Mouse (Mus musculus) heart, embryonic 12.5 days (tissue): ENCODE data around the gene Olfr453. TPM values are rescaled to one million over a fixed set of nuclear protein-coding genes. Genes with fewer than 3 reads are reported as not detected.
A peak's percentile ranks its signal among the peaks of the same experiment; 100 is the strongest.

Experiments
- ATAC-seq: fragments of 200-750 bp; cut with Nextera tagmentation; 2 replicates; pipeline ENCODE4 v1.8.0; 2017; ENCODE audit warnings: moderate TSS enrichment, moderate library complexity; ENCODE audit not compliant: insufficient number of reproducible peaks, low FRiP score
- H3K27ac ChIP-seq: fragments of 300-500 bp; sonication (generic); 2 replicates; pipeline ENCODE4 v1.5.1; 2016; ENCODE audit warnings: mild to moderate bottlenecking, moderate library complexity; ENCODE audit not compliant: poor library complexity, severe bottlenecking
- H3K27me3 ChIP-seq: fragments of 300-500 bp; sonication (generic); replicated peaks from 2 replicates; pipeline ENCODE4 v1.6.1; 2016; ENCODE audit warnings: mild to moderate bottlenecking, moderate library complexity
- H3K36me3 ChIP-seq: fragments of 300-500 bp; sonication (generic); 2 replicates; pipeline ENCODE4 v1.6.1; 2016; ENCODE audit warnings: mild to moderate bottlenecking, moderate library complexity
- H3K4me1 ChIP-seq: fragments of 300-500 bp; sonication (generic); replicated peaks from 2 replicates; pipeline ENCODE4 v1.6.1; 2016; ENCODE audit warnings: mild to moderate bottlenecking
- H3K4me2 ChIP-seq: fragments of 300-500 bp; sonication (generic); 2 replicates; pipeline ENCODE4 v1.6.1; 2016; ENCODE audit warnings: mild to moderate bottlenecking, moderate library complexity
- H3K4me3 ChIP-seq: fragments of 300-500 bp; sonication (generic); 2 replicates; pipeline ENCODE4 v1.5.1; 2016; ENCODE audit warnings: mild to moderate bottlenecking
- H3K9ac ChIP-seq: fragments of 300-500 bp; sonication (generic); 2 replicates; pipeline ENCODE4 v1.6.1; 2016; ENCODE audit warnings: mild to moderate bottlenecking, moderate library complexity
- H3K9me3 ChIP-seq: fragments of 300-500 bp; sonication (generic); replicated peaks from 2 replicates; pipeline ENCODE4 v1.6.1; 2016; ENCODE audit warnings: mild to moderate bottlenecking, moderate library complexity
- WGBS: fragments of 180-500 bp; shearing (Covaris S2); methylation state at CpG from one replicate; pipeline ENCODE4 v1.1.7; 2016; 5-methylcytosine and 5-hydroxymethylcytosine counted together
- polyA plus RNA-seq: library from polyadenylated mRNA; unstranded; fragments of >200 nt; fragmentation: Nextera tagmentation; extraction: Ambion mirVana; gene quantifications from 2 replicates; pipeline ENCODE4 v1.2.1, GENCODE M21; 2016

The Olfr453 gene
- polyA plus RNA-seq = not detected in 2 replicates

DNA sequence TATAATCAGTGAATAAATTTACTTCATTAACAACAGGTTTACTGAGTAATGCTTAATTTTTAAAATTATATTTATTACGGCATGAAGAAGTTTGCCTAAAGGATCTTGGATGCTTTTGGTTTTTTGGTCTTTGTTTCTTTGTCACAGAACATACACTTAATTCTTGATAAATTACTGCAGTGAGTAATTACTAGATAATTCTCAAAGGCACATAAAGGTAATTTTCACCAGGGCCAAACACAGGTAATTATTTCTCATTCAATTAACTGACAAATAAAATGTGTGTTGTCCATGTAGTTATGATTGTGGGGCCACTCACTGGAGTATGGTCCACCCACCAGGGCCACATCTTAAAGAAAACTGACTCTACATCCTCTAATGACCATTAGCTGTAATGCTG, at the start of gene Olfr453:
TSS of gene Olfr453 (plus strand) at position 301 of the 400 bp plus-strand sequence.
- Histone ChIP-seq H3K27me3 (no peaks in the 10 kb centered on the region), H3K4me1 (no peaks in the 10 kb centered on the region), H3K9me3 (no peaks in the 10 kb centered on the region), H3K4me2 (no peak within 1 kb of the TSS), H3K36me3 (no peaks in the 10 kb centered on the region), H3K27ac (no peak within 1 kb of the TSS), H3K9ac (no peak within 1 kb of the TSS), H3K4me3 (no peak within 1 kb of the TSS)
- ATAC-seq = no peak
- 88% methylated on average over 1 of the region's 1 CpGs for WGBS

DNA sequence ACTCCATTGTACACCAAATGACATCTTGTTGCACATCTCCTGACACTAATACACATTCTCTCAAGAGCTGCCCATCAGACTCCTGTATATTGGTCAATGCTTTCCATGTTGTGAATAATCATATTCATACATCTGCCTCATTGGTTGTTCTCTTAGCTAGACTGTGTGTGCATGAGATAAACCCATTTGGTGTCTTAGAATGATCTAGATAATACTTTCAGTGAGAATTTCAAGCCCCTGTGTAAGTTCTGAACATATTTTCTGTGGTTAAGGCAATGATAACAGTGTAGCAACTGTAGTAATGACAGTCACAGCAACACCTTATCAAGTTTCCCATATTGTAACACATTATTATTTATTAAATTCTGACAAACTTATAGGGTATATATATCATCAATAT, 49.4 kb upstream of the Olfr453 start:
- peaks cover 27% of the 10 kb centered on the region for H3K36me3 ChIP-seq
- H3K9me3 ChIP-seq = no peaks in the 10 kb centered on the region
- H3K9ac ChIP-seq = no peak overlapping the region
- H3K27ac ChIP-seq = no peak overlapping the region
- peaks cover 7% of the 10 kb centered on the region; the same call in 1 of the 2 replicates for H3K4me1 ChIP-seq
- no peak overlapping the region for H3K4me3 ChIP-seq
- H3K27me3 ChIP-seq = no peaks in the 10 kb centered on the region
- H3K4me2 ChIP-seq = no peak overlapping the region
- no peak for ATAC-seq

DNA sequence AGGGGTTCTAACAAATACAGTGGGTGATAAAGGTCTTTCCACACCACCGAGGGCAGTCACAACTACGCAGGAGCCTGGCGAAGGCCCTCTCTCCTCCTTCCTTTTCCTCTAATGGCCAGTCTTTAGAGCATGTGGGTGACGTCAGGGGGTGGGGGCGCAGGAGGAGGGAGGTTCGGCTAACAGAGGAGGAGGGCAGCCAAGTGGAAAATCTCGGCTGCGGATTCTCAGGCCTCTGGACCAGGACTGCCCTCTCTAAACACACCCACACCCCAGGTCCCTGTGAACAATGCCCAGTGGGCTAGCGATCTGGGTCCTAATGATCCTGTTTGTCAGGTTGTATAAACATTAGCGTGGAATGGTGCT, 47.0 kb upstream of the Olfr453 start:
- 0% methylated on average over 10 of the region's 10 CpGs for WGBS
- peak overlapping the region; percentile 92 for H3K9ac ChIP-seq
- peak overlapping the region; percentile 85 for H3K4me3 ChIP-seq
- H3K4me1 ChIP-seq = peaks cover 7% of the 10 kb centered on the region; the same call in 1 of the 2 replicates
- peaks cover 12% of the 10 kb centered on the region for H3K36me3 ChIP-seq
- ATAC-seq = peak; percentile 90
- H3K27me3 ChIP-seq = no peaks in the 10 kb centered on the region
- peak overlapping the region; percentile 95 for H3K27ac ChIP-seq
- H3K4me2 ChIP-seq = peak overlapping the region; percentile 80
- H3K9me3 ChIP-seq = no peaks in the 10 kb centered on the region

DNA sequence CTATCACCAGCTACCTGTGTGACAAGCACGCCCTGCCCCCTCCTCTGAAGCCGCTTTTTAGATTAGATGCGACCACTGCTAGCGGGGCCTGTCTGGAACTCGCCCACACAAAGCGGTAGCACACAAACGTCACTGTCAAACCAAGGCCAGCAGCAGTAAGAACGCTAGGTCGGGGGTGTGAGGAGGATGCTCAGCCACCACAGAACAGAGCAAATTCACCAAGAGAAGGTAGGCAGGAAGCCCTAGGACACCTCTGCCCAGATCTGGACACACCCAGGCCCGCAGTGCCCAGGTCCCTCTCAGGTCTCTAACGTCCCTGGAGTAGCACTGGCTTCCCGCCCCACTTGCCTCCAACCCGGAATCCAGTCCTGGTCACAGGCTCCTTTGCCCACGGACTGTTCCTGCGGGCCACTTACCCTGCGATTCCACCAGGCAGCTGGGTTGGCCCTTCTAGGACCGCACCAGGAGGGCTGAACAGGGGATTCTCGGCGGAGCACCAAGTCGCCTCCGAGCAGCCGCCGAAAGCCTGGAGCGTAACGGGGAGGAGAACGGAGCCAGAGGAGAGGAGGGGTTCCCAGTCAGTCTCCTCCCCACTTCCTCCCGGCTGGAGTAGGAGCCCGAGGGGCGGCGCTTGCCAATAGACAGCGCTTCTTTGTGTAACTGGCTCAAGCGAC, 46.5 kb upstream of the Olfr453 start:
- H3K9ac ChIP-seq = peak overlapping the region; percentile 92
- peaks cover 7% of the 10 kb centered on the region; the same call in 1 of the 2 replicates for H3K4me1 ChIP-seq
- no peaks in the 10 kb centered on the region for H3K27me3 ChIP-seq
- peak; percentile 90 for ATAC-seq
- H3K4me2 ChIP-seq = peak overlapping the region; percentile 80
- H3K4me3 ChIP-seq = peak overlapping the region; percentile 85
- no peaks in the 10 kb centered on the region for H3K9me3 ChIP-seq
- peak overlapping the region; percentile 95 for H3K27ac ChIP-seq
- H3K36me3 ChIP-seq = peaks cover 11% of the 10 kb centered on the region
- under 1% methylated on average over 32 of the region's 32 CpGs for WGBS

DNA sequence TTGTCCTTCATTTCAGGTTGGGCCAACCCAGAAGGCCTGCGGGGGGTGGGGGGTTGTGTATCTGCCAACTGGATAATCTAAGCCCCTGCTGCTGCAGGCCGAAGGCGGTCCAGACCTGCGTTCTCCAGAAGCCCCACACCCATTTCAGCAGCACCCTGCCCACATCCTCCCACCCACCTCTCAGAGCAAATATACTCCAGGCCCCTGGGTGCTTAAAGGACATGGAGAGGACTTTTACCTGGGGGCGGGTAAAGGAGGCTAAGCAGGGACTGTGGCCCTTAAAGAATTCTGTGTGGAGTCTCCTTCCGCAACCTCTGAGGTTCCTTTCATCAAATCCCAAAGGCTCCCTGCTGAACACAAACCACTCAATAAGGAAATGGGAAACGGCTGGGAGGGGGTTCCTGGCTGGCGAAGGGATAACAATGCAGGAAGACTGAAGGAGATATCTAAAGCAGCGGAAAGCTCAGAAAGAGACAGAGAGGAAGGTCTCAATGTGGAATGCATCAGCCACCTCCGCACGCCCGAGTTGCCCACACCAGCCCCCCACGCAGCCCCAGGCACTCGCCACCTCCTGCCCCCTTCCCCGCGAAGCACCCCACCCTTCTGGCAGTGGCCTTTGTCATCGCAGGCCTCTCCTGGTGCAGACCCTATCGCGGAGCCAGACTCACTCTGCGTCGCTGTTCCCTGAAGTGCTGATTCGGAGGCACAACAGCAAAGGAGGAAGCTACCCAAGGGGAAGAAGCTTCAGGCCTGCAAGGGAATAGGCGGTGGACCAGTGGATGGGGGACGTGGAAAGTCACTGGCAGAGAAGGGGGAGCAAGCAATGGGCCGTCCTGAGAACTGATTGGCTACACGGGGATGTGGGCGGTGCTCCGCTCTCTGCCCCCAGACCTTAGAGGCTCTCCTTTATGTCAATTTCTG, 29.6 kb upstream of the Olfr453 start, which contains the start of gene Tcaf1:
TSS of gene Tcaf1 (minus strand) at position 798 of the 921 bp plus-strand sequence.
- Histone ChIP-seq H3K27me3 (no peaks in the 10 kb centered on the region), H3K36me3 (no peaks in the 10 kb centered on the region), H3K4me2 (peak within 1 kb of the TSS; percentile 79), H3K4me1 (peaks cover 10% of the 10 kb centered on the region; the same call in 1 of the 2 replicates), H3K9me3 (no peaks in the 10 kb centered on the region), H3K27ac (peak within 1 kb of the TSS; percentile 89), H3K9ac (peak within 1 kb of the TSS; percentile 87), H3K4me3 (peak within 1 kb of the TSS; percentile 83)
- ATAC-seq = peak; percentile 95
- 1% methylated on average over 28 of the region's 28 CpGs for WGBS

DNA sequence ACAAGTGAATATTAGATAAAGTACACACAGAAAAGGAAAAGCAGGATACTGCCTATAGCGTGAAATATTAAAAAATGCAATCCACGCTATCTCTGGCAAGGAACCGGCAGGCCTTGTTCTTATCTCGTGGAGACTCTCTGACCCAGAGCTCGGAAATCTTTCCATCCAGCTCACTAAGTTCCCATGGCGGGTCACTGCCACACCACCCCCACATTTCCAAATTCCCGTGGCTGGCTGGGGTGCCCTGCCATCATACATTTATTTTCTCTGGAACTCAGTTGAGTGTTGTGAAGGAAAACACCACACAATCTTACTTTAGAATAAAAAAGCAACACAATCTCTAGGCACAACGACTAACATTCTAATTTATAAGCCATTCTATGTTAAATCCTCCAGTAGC, 24.5 kb upstream of the Olfr453 start:
- H3K9me3 ChIP-seq = no peaks in the 10 kb centered on the region
- no peaks in the 10 kb centered on the region for H3K36me3 ChIP-seq
- no peak for ATAC-seq
- H3K4me2 ChIP-seq = no peak overlapping the region
- no peaks in the 10 kb centered on the region for H3K27me3 ChIP-seq
- H3K4me1 ChIP-seq = peaks cover 9% of the 10 kb centered on the region; the same call in 1 of the 2 replicates
- no peak overlapping the region for H3K27ac ChIP-seq
- H3K4me3 ChIP-seq = no peak overlapping the region
- no peak overlapping the region for H3K9ac ChIP-seq
- WGBS = 24% methylated on average over 8 of the region's 8 CpGs

GRCm38 (mm10) chr6:42717973-42718372, 21.2 kb upstream of the Olfr453 start:
- Histone ChIP-seq H3K4me3 (no peak overlapping the region), H3K27me3 (no peaks in the 10 kb centered on the region), H3K27ac (no peak overlapping the region), H3K4me1 (peaks cover 9% of the 10 kb centered on the region; the same call in 1 of the 2 replicates), H3K9me3 (no peaks in the 10 kb centered on the region), H3K36me3 (no peaks in the 10 kb centered on the region), H3K4me2 (no peak overlapping the region), H3K9ac (no peak overlapping the region)
- no peak for ATAC-seq

GRCm38 (mm10) chr6:42742303-42742702, 3.1 kb downstream of the Olfr453 start:
- no peak overlapping the region for H3K4me3 ChIP-seq
- no peaks in the 10 kb centered on the region for H3K9me3 ChIP-seq
- H3K9ac ChIP-seq = no peak overlapping the region
- WGBS = 71% methylated on average over 5 of the region's 5 CpGs
- no peaks in the 10 kb centered on the region for H3K36me3 ChIP-seq
- ATAC-seq = no peak
- H3K4me2 ChIP-seq = no peak overlapping the region
- no peaks in the 10 kb centered on the region for H3K4me1 ChIP-seq
- no peak overlapping the region for H3K27ac ChIP-seq
- H3K27me3 ChIP-seq = no peaks in the 10 kb centered on the region

DNA sequence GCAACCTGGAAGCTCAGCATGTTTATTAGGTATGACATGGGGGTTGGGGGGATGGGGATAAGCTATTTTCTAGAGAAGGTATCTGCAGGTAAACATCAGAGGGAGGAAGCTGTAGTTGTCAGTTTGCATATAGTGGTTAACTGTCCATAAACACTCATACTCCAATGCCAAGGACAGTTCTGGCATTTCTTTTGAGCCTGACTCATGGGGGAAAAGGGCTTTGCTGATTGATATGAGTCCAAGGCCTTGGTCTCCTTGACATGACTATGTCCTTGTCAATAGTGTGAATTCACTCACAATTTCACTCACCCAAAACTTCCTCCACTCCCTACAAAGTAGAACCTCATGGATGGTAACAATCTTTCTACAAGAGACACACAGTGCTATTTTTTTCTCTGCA, 8.7 kb downstream of the Olfr453 start:
- no peaks in the 10 kb centered on the region for H3K4me1 ChIP-seq

GRCm38 (mm10) chr6:42756104-42756503, 16.9 kb downstream of the Olfr453 start, which contains the start of gene Olfr38:
TSS of gene Olfr38 (plus strand) at chr6:42756404.
- Histone ChIP-seq H3K4me3 (no peak within 1 kb of the TSS), H3K4me2 (no peak within 1 kb of the TSS), H3K27me3 (no peaks in the 10 kb centered on the region), H3K36me3 (no peaks in the 10 kb centered on the region), H3K4me1 (no peaks in the 10 kb centered on the region), H3K9ac (no peak within 1 kb of the TSS), H3K9me3 (no peaks in the 10 kb centered on the region), H3K27ac (no peak within 1 kb of the TSS)
- no peak for ATAC-seq
- 74% methylated on average over 1 of the region's 1 CpGs for WGBS

More for the DNA sequence above, 8.7 kb downstream of the Olfr453 start:
- no peak for ATAC-seq
- H3K27me3 ChIP-seq = no peaks in the 10 kb centered on the region
- no peak overlapping the region for H3K4me3 ChIP-seq
- H3K9ac ChIP-seq = no peak overlapping the region
- no peak overlapping the region for H3K27ac ChIP-seq
- H3K36me3 ChIP-seq = no peaks in the 10 kb centered on the region
- no peaks in the 10 kb centered on the region for H3K9me3 ChIP-seq
- no peak overlapping the region for H3K4me2 ChIP-seq

DNA sequence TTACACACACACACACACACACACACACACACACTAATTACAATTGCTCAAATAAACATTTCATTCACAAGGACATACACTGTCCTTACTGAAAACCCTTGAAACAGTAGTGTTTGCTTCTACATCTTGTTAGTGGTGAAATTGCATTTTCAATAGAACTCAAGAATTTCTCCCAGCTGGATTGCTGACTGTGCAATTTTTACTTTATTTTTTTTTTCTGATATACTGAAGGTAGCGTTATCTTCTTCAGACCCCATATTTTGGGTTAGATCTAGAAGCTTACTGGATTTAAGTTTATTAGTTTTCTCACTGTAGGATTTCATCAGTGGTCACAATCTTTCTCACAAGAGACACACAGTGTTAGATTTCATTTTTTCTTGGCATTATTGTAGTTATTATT, 37.9 kb downstream of the Olfr453 start:
- H3K27me3 ChIP-seq = no peaks in the 10 kb centered on the region
- H3K36me3 ChIP-seq = no peaks in the 10 kb centered on the region
- ATAC-seq = no peak
- H3K4me2 ChIP-seq = no peak overlapping the region
- H3K9ac ChIP-seq = no peak overlapping the region
- no peaks in the 10 kb centered on the region for H3K4me1 ChIP-seq
- 0 out of 2 replicates have a peak, but pooled peaks cover 4% of the 10 kb centered on the region for H3K9me3 ChIP-seq
- WGBS = 83% methylated on average over 1 of the region's 1 CpGs
- no peak overlapping the region for H3K27ac ChIP-seq
- no peak overlapping the region for H3K4me3 ChIP-seq
